Mouse (Mus musculus) bone marrow, adult 2 months (tissue): Measurements from ENCODE around the gene Dzip1l.

ENCODE experiments used
- CTCF ChIP-seq: fragments of 200-500 bp; IDR thresholded peaks from 2 replicates; pipeline ENCODE4 v1.5.1; 2011; ENCODE audit warnings: low read length, control low read depth; ENCODE audit not compliant: control insufficient read depth, insufficient read depth
- POLR2A ChIP-seq: fragments of 200-500 bp; IDR thresholded peaks from 2 replicates; pipeline ENCODE4 v1.6.1; 2011; ENCODE audit warnings: low read depth, mild to moderate bottlenecking, control low read depth, low read length, borderline replicate concordance; ENCODE audit not compliant: control insufficient read depth

DNA sequence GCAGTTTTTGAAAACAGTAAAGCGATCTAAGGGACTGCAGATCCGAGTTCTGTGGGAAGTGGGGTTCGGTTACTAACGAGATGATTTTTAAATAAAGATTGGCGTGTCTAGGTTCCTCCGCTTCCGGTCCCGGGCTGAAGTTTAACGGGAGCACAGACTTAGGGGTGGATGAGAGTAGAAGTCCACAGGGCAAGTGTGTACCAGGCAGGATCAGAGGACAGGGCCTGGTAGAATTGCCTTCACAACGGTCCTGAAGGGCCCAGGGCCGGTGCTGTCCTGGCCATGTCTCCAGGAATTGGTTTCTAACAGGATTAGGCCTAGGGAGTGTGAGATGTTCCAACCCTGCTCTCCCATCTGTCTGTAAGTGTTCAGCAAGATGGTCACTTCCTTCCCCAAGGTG lies 775 bp downstream of the Dzip1l start:
- TF ChIP-seq POLR2A = no peak
- no peak for TF ChIP-seq CTCF
